Mouse (Mus musculus) A20 (cell line): Measurements from ENCODE around the gene 1700025C18Rik.

Source experiments
- DNase-seq: peaks from one replicate; pipeline ENCODE4 v3.0.0-alpha.2; 2011; ENCODE audit warnings: low read depth, low spot score

The 1700025C18Rik gene

GRCm38 (mm10) chr2:165037415-165037814 is 53.1 kb downstream of the 1700025C18Rik start:
- peak; percentile 40 for DNase-seq

- no peak for DNase-seq
These were observed 55.5 kb downstream of the 1700025C18Rik start for GRCm38 (mm10) chr2:165035058-165035431.

GRCm38 (mm10) chr2:165034131-165035057 is 56.2 kb downstream of the 1700025C18Rik start, which contains the start of gene Ncoa5:
Gene Ncoa5, minus strand, starts transcription at chr2:165034867.
- DNase-seq, result peak; percentile 97

GRCm38 (mm10) chr2:165033306-165033705 is 57.2 kb downstream of the 1700025C18Rik start:
- DNase-seq, result no peak

GRCm38 (mm10) chr2:165032533-165032932 is 58.0 kb downstream of the 1700025C18Rik start:
- DNase-seq, result no peak
